Mouse (Mus musculus): ENCODE measurements around the gene Syt14.

GRCm38 (mm10) chr1:192987203-192987602 is 48.4 kb downstream of the Syt14 start:
- no peak for TF ChIP-seq POLR2A (IDR thresholded peaks at IDR 0.05; ENCODE audit: low read depth, low read length)
- no peak for TF ChIP-seq CTCF (conservative IDR thresholded peaks at IDR 0.05; ENCODE audit: insufficient read depth, insufficient read length, low read depth, low read length)
